Mouse (Mus musculus) cortical plate, adult 2 months (tissue): Measurements from ENCODE around the gene 9530003J23Rik.
"Not testable (repeated sequence)": the region's sequence is repeated elsewhere in the genome, so short reads cannot be mapped to it uniquely, and the experiment has no call there.

ENCODE experiments used
- CTCF ChIP-seq: fragments of 200-500 bp; IDR thresholded peaks from 2 replicates; pipeline ENCODE4 v1.5.1; 2011; ENCODE audit warnings: mild to moderate bottlenecking, control low read depth, low read length; ENCODE audit not compliant: insufficient read depth; ENCODE audit errors: extremely low read depth
- POLR2A ChIP-seq: fragments of 200-500 bp; IDR thresholded peaks from 2 replicates; pipeline ENCODE4 v1.6.1; 2011; ENCODE audit warnings: mild to moderate bottlenecking, low read length, control low read depth; ENCODE audit not compliant: insufficient read depth; ENCODE audit errors: extremely low read depth

DNA sequence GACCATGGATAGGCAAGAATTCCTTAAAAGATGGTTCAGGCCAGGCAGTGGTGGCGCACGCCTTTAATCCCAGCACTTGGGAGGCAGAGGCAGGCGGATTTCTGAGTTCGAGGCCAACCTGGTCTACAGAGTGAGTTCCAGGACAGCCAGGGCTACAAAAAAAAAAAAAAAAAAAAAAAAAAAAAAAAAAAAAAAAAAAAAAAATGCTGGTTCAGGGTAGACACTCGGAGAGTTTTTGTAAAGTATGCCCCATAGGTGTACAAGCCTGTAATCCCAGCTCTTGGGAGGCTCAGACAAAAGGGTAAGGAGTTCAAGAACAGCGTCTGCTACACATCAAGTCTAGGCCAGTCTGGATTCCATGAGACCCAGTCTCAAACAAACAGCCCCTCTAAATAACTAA lies 29.7 kb downstream of the 9530003J23Rik start:
- not testable (repeated sequence) for TF ChIP-seq POLR2A, CTCF
